Mouse (Mus musculus): ENCODE measurements around the gene Lypd6b.

- TF ChIP-seq CTCF (IDR thresholded peaks at IDR 0.05; ENCODE audit: low read depth): no peak
- TF ChIP-seq EP300 (IDR thresholded peaks at IDR 0.05; ENCODE audit: low read depth): no peak
Observed at GRCm38 (mm10) chr2:49840573-49840972, 53.1 kb downstream of the Lypd6b start.

Measured in liver, embryonic 14.5 days (tissue).